Mouse (Mus musculus): ENCODE results near the gene Ccdc63. TPM values are rescaled to one million over a fixed set of nuclear protein-coding genes. Genes with fewer than 3 reads are reported as not detected.
"Not testable (repeated sequence)": the region's sequence is repeated elsewhere in the genome, so short reads cannot be mapped to it uniquely, and the experiment has no call there.

Ccdc63 gene
- polyA plus RNA-seq, 1 experiment from 2014 or later: 0.33 TPM

DNA sequence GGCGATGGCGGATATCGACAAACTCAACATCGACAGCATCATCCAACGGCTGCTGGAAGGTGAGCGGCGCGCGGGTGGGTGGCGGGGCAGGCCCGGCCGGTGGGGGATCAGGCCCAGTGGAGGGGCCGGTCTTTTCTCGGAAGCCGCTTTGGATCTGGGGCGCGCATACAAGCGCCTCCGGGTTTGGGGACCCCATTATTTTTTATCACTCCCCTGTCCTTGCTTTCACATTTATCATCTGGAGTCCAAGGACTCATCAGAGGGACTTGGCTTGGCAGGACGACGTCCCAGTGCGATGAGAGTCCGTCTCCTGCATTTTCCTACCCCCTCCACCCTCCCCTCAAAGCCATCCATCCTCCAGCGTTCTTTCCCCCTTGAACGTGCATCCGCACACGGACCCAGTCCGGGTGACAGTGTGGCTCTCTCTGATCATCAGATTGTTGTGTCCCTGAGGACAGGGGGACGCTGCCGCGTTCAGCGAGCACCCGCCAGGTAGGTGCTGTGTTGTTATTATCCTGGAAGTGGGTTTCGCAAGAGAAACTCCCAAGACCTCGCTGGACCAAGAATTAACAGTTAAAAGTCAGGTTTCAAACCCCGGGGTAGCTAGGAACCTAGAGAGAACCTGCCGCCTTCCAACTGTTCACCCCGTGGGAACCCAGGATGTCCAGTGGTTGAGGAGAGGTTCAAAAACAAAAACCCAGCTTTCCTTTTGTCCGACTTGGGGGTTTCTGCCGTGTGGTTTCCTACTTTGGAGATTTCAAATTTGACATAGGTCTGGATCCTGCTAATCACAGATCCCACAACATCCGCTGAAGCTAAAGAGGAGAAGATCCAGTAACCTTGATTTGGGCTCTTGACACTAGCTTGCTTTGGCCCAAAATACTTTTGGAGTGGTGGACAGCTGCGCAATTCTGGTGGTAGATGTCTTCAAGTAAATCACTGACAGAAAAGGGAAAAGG lies 18.2 kb upstream of the Ccdc63 start:
- Histone ChIP-seq H3K9me3 (ENCODE audit: low read depth, low read length) (no peaks in the 10 kb centered on the region), H3K27me3 (ENCODE audit: insufficient read depth, low read length) (no peaks in the 10 kb centered on the region), H3K4me2 (peak overlapping the region; percentile 88), H3K9ac (peak overlapping the region; percentile 98), H3K27ac (ENCODE audit: low read depth) (peak overlapping the region; percentile 86), H3K4me3 (ENCODE audit: low read depth, low read length) (peak overlapping the region; percentile 95), H3K4me1 (ENCODE audit: insufficient read depth) (peaks cover 28% of the 10 kb centered on the region; the same call in 1 of the 2 replicates), H3K36me3 (ENCODE audit: insufficient read depth) (peaks cover 45% of the 10 kb centered on the region)
- DNase-seq: peak; percentile 27
- ATAC-seq (ENCODE audit: insufficient read depth): no peak
- 2% methylated on average over 41 of the region's 42 CpGs for WGBS
- TF ChIP-seq CTCF (IDR thresholded peaks at IDR 0.05; ENCODE audit: low read depth): no peak

DNA sequence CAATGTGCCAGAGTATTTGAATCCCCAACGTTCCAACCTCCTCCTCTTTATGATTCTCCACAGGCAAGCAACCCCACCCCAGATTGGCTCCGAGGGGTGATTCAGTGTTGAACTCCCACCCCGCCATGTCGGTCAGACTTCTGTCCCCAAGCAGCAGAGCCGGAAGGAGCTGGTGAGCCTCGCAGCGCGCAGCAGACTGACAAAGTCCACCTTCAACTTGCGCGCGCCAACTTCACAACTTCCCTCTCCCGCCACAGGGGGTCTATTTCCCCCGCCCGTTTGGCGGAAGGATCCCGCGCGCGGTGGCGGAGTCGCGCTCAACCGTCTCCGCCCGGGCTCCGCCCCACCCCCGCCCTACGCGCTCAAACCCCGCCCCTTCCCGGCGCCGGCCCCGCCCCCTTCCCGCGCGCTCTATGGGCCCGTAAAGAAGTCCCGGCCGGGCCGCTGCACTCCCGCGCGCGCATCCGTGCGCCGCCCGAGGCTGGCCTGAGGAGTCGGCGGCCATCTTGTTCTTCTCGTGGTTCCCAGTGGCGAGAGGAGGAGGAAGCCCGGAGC lies 17.3 kb upstream of the Ccdc63 start, which contains the start of gene Ppp1cc:
Ppp1cc (plus strand) TSS at position 452 of the 555 bp plus-strand sequence.
- H3K4me1 ChIP-seq (ENCODE audit: insufficient read depth): peaks cover 28% of the 10 kb centered on the region; the same call in 1 of the 2 replicates

DNA sequence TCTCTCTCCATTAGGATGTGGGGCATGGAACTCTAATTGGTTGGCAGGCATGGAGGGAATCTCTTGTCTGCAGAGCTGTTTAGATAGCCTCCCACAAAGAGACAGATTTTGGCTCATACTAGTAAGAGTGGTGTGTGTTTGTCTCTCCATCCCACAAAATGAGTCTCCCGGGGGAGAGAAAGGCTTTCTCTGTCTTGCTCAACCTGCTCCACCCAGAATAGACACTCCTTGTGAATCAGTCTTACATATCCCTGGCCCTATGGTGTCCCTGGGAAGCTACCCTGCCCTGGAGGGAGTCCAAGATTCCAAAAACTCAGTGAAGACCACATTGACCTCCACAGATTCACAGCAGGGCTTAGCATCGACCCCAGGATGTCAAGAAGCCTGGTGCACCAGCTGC lies 15.9 kb upstream of the Ccdc63 start:
- peaks cover 28% of the 10 kb centered on the region; the same call in 1 of the 2 replicates for H3K4me1 ChIP-seq (ENCODE audit: insufficient read depth)
- TF ChIP-seq CTCF (IDR thresholded peaks at IDR 0.05; ENCODE audit: low read depth): no peak
- WGBS: 57% methylated on average over 2 of the region's 2 CpGs

More for the DNA sequence above, 17.3 kb upstream of the Ccdc63 start, which contains the start of gene Ppp1cc:
- TF ChIP-seq CTCF (IDR thresholded peaks at IDR 0.05; ENCODE audit: low read depth): peak; percentile 55
- H3K36me3 ChIP-seq (ENCODE audit: insufficient read depth): peaks cover 36% of the 10 kb centered on the region
- peak within 1 kb of the TSS; percentile 98 for H3K9ac ChIP-seq
- peak within 1 kb of the TSS; percentile 86 for H3K27ac ChIP-seq (ENCODE audit: low read depth)
- peak within 1 kb of the TSS; percentile 95 for H3K4me3 ChIP-seq (ENCODE audit: low read depth, low read length)
- WGBS: 0% methylated on average over 51 of the region's 54 CpGs
- ATAC-seq (ENCODE audit: insufficient read depth) (peak; percentile 95), DNase-seq (peak; percentile 94)
- H3K4me2 ChIP-seq: peak within 1 kb of the TSS; percentile 88
- no peaks in the 10 kb centered on the region for H3K27me3 ChIP-seq (ENCODE audit: insufficient read depth, low read length)
- H3K9me3 ChIP-seq (ENCODE audit: low read depth, low read length): no peaks in the 10 kb centered on the region

DNA sequence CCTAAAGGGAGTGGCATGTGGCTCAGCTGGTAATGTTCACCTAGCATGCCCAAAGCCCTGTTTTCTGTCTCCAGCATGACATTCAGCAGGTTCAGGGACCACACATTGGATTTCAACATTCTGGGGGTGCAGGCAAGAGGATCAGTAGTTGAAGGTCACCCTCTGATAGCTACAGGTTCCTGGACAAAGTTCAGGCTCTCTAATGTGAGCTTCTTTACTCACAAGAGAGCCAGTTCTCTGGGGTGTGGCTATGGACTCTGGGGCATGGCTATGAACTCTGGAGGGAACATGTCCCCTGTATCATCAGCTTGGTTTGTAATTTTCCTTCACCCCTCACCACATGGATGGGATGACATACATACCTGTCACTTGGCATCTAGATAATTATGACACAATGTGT lies 15.0 kb upstream of the Ccdc63 start:
- Histone ChIP-seq H3K4me2 (no peak overlapping the region), H3K27me3 (ENCODE audit: insufficient read depth, low read length) (no peaks in the 10 kb centered on the region), H3K9me3 (ENCODE audit: low read depth, low read length) (no peaks in the 10 kb centered on the region), H3K36me3 (ENCODE audit: insufficient read depth) (peaks cover 13% of the 10 kb centered on the region; the same call in 1 of the 2 replicates), H3K9ac (no peak overlapping the region), H3K27ac (ENCODE audit: low read depth) (no peak overlapping the region), H3K4me3 (ENCODE audit: low read depth, low read length) (no peak overlapping the region), H3K4me1 (ENCODE audit: insufficient read depth) (peaks cover 21% of the 10 kb centered on the region; the same call in 1 of the 2 replicates)
- ATAC-seq (ENCODE audit: insufficient read depth): no peak
- no peak for TF ChIP-seq CTCF (IDR thresholded peaks at IDR 0.05; ENCODE audit: low read depth)
- DNase-seq: no peak

More for the DNA sequence above, 15.9 kb upstream of the Ccdc63 start:
- Histone ChIP-seq H3K27me3 (ENCODE audit: insufficient read depth, low read length) (no peaks in the 10 kb centered on the region), H3K27ac (ENCODE audit: low read depth) (no peak overlapping the region), H3K36me3 (ENCODE audit: insufficient read depth) (peaks cover 21% of the 10 kb centered on the region), H3K9me3 (ENCODE audit: low read depth, low read length) (no peaks in the 10 kb centered on the region), H3K9ac (no peak overlapping the region), H3K4me3 (ENCODE audit: low read depth, low read length) (no peak overlapping the region), H3K4me2 (no peak overlapping the region; the same call in 1 of the 2 replicates)
- DNase-seq (no peak), ATAC-seq (ENCODE audit: insufficient read depth) (no peak)

DNA sequence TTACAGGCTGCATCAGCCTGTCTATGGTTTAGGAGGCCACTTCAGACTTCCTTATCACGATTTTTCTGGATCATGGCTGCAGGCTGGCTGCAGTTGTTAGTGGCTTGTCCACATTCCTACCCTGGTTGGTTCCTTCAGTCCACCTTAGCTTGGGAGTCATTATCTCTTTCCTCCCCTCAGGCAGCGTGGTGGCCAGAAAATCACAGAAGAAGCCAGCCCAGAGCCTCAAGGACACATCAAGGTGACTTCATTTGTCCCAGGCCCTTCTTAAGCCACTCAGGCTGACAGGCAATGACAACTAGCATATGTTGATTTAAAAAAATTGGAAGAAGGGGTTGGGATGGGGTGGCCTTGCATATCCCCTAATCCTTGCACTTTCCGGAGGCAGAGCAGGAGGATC lies 14.2 kb upstream of the Ccdc63 start:
- Histone ChIP-seq H3K4me1 (ENCODE audit: insufficient read depth) (peaks cover 14% of the 10 kb centered on the region; the same call in 1 of the 2 replicates), H3K4me2 (no peak overlapping the region), H3K36me3 (ENCODE audit: insufficient read depth) (0 out of 2 replicates have a peak, but pooled peaks cover 4% of the 10 kb centered on the region), H3K4me3 (ENCODE audit: low read depth, low read length) (no peak overlapping the region), H3K9ac (no peak overlapping the region), H3K9me3 (ENCODE audit: low read depth, low read length) (no peaks in the 10 kb centered on the region), H3K27me3 (ENCODE audit: insufficient read depth, low read length) (no peaks in the 10 kb centered on the region), H3K27ac (ENCODE audit: low read depth) (no peak overlapping the region)
- WGBS: 57% methylated on average over 3 of the region's 3 CpGs
- DNase-seq (no peak), ATAC-seq (ENCODE audit: insufficient read depth) (no peak)
- no peak for TF ChIP-seq CTCF (IDR thresholded peaks at IDR 0.05; ENCODE audit: low read depth)

DNA sequence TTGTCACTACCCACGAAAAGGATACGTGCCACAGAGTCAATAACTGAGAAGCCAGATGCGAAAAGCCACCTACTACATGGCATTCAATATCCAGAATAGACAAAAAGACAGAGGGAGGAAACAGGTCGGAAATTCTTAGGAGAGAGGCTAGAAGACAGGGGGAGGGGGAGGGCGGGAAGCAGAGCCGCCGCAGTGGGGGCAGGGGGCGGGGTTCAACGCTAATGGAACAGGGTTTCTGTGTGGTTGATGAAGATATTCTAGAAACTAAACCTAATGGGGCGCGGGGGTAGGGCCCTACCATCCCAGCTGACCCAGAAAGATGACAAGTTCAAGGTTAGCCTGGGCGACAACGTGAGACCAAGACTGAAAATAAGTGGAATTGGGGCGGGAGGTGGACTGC lies 13.4 kb upstream of the Ccdc63 start:
- Histone ChIP-seq H3K27ac (ENCODE audit: low read depth) (no peak overlapping the region), H3K4me1 (ENCODE audit: insufficient read depth) (peaks cover 13% of the 10 kb centered on the region; the same call in 1 of the 2 replicates), H3K9ac (no peak overlapping the region), H3K4me3 (ENCODE audit: low read depth, low read length) (no peak overlapping the region), H3K4me2 (no peak overlapping the region), H3K9me3 (ENCODE audit: low read depth, low read length) (no peaks in the 10 kb centered on the region), H3K36me3 (ENCODE audit: insufficient read depth) (no peaks in the 10 kb centered on the region), H3K27me3 (ENCODE audit: insufficient read depth, low read length) (no peaks in the 10 kb centered on the region)
- WGBS: 25% methylated on average over 11 of the region's 14 CpGs
- no peak for DNase-seq
- no peak for TF ChIP-seq CTCF (IDR thresholded peaks at IDR 0.05; ENCODE audit: low read depth)
- no peak for ATAC-seq (ENCODE audit: insufficient read depth)

DNA sequence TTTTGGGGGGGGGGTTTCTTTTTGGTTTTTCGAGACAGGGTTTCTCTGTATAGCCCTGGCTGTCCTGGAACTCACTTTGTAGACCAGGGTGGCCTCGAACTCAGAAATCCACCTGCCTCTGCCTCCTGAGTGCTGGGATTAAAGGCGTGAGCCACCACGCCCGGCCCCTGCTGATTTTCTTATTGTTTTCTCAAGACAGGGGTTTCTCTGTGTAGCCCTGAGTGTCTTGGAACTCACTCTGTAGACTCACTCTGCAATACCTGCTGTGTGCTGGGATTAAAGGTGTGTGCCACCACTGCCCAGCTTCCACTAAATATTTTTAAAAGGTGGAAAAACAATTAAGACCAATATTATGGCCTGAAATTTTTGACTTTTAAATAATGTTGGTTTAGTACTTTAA lies 11.9 kb upstream of the Ccdc63 start:
- H3K9me3 ChIP-seq (ENCODE audit: low read depth, low read length); H3K4me3 ChIP-seq (ENCODE audit: low read depth, low read length); H3K36me3 ChIP-seq (ENCODE audit: insufficient read depth); H3K4me2 ChIP-seq; H3K27me3 ChIP-seq (ENCODE audit: insufficient read depth, low read length); H3K27ac ChIP-seq (ENCODE audit: low read depth); DNase-seq; H3K9ac ChIP-seq; ATAC-seq (ENCODE audit: insufficient read depth): not testable (repeated sequence)
- H3K4me1 ChIP-seq (ENCODE audit: insufficient read depth): peaks cover 13% of the 10 kb centered on the region; the same call in 1 of the 2 replicates
- WGBS: 86% methylated on average over 5 of the region's 5 CpGs
